Mouse (Mus musculus) retina, postnatal 7 days (tissue): Measurements from ENCODE around the gene Hcfc2.

Experiments
- DNase-seq: peaks from one replicate; pipeline ENCODE4 v3.0.0-alpha.2; 2012; ENCODE audit warnings: low read depth, low spot score

The Hcfc2 gene

GRCm38 (mm10) chr10:82695956-82696355 is at the start of gene Hcfc2:
Hcfc2 (plus strand) TSS chr10:82696160.
- DNase-seq: no peak

GRCm38 (mm10) chr10:82647205-82647811 is 48.7 kb upstream of the Hcfc2 start:
- DNase-seq: no peak

GRCm38 (mm10) chr10:82651221-82651620 is 44.7 kb upstream of the Hcfc2 start:
- DNase-seq: no peak

- no peak for DNase-seq
Observed at GRCm38 (mm10) chr10:82652625-82653024, 43.3 kb upstream of the Hcfc2 start.

- no peak for DNase-seq
Observed at GRCm38 (mm10) chr10:82654581-82654980, 41.4 kb upstream of the Hcfc2 start.

- DNase-seq: no peak
Observed at GRCm38 (mm10) chr10:82661820-82662219, 34.1 kb upstream of the Hcfc2 start.

GRCm38 (mm10) chr10:82662267-82662990 is 33.5 kb upstream of the Hcfc2 start:
- DNase-seq: no peak

GRCm38 (mm10) chr10:82663289-82663688 is 32.7 kb upstream of the Hcfc2 start:
- no peak for DNase-seq

- DNase-seq: no peak
Observed at GRCm38 (mm10) chr10:82665951-82666350, 30.0 kb upstream of the Hcfc2 start.

- DNase-seq: peak; percentile 68
Observed at GRCm38 (mm10) chr10:82666436-82667234, 29.3 kb upstream of the Hcfc2 start.

GRCm38 (mm10) chr10:82670205-82670604 is 25.8 kb upstream of the Hcfc2 start:
- no peak for DNase-seq

GRCm38 (mm10) chr10:82676949-82677348 is 19.0 kb upstream of the Hcfc2 start:
- DNase-seq: no peak

- DNase-seq: no peak
Observed at GRCm38 (mm10) chr10:82680769-82681168, 15.2 kb upstream of the Hcfc2 start.

- DNase-seq: no peak
Observed at GRCm38 (mm10) chr10:82681639-82682038, 14.3 kb upstream of the Hcfc2 start.

- DNase-seq: no peak
Observed at GRCm38 (mm10) chr10:82685440-82685839, 10.5 kb upstream of the Hcfc2 start.

GRCm38 (mm10) chr10:82689681-82690211 is 6.2 kb upstream of the Hcfc2 start:
- no peak for DNase-seq

- DNase-seq: no peak
Observed at GRCm38 (mm10) chr10:82690494-82690893, 5.5 kb upstream of the Hcfc2 start, which contains the start of gene Glt8d2. Glt8d2 (minus strand) TSS chr10:82690650.

GRCm38 (mm10) chr10:82696453-82697079 is 606 bp downstream of the Hcfc2 start:
- no peak for DNase-seq

- no peak for DNase-seq
Observed at GRCm38 (mm10) chr10:82697305-82697898, 1.4 kb downstream of the Hcfc2 start.

- DNase-seq: peak; percentile 79
Observed at GRCm38 (mm10) chr10:82698712-82699261, 2.8 kb downstream of the Hcfc2 start.
